Mouse (Mus musculus): ENCODE data around the gene Ajm1. TPM values are rescaled to one million over a fixed set of nuclear protein-coding genes. Genes with fewer than 3 reads are reported as not detected.

The Ajm1 gene
- 32.4 and 41.2 TPM in 2 replicates for polyA plus RNA-seq (2012; rRNA removed)

DNA sequence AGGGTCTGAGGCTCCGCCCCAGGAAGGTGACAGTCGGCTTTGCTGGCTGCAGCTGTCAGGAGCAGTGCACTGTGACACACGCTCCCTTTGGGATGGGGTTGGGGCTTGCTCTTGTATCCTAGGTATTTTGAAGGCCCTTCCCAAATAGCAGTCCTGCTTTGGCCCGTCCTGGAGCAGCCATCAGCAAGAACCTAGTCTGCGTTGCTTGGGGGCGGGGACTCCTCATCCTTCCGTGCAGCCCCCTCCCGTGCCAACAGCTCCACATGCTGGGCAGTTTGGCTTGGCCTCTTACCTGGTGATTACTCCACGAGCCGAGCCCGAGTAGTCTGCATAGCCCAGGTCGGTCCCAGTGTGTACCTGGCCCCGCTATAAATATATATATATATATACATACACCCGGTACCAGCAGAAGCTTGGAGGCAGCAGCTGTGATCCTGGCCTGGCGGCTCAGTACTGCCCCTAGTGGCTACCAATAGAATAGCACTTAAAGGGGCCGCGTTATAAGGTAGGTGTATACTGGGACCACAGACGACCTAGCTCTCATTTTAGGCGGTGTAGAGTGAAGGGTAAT, at the start of gene Ajm1:
Gene Ajm1 (minus strand): TSS at position 464 of the 571 bp plus-strand sequence.

DNA sequence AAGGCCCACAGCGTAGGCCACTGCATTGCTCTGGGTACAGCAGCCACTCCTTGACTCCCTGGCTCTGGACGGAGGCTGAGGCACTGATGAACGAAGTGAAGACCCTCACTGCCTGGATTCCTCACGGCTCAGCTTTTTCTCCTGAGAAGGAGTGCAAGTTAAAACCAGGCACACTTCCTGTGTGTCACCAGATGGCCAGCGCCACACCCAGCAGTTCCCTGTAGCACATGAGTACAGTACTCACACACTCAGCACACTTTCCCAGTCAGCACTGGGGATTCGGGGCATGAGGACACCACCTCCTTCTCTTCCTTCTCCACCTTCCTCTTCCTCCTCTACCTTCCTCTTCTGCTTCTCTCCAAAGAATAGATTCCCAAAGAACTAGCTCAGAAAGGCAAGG, 46.3 kb upstream of the Ajm1 start, which contains the start of gene Fcna:
Gene Fcna (minus strand): TSS at position 220 of the 400 bp plus-strand sequence.

DNA sequence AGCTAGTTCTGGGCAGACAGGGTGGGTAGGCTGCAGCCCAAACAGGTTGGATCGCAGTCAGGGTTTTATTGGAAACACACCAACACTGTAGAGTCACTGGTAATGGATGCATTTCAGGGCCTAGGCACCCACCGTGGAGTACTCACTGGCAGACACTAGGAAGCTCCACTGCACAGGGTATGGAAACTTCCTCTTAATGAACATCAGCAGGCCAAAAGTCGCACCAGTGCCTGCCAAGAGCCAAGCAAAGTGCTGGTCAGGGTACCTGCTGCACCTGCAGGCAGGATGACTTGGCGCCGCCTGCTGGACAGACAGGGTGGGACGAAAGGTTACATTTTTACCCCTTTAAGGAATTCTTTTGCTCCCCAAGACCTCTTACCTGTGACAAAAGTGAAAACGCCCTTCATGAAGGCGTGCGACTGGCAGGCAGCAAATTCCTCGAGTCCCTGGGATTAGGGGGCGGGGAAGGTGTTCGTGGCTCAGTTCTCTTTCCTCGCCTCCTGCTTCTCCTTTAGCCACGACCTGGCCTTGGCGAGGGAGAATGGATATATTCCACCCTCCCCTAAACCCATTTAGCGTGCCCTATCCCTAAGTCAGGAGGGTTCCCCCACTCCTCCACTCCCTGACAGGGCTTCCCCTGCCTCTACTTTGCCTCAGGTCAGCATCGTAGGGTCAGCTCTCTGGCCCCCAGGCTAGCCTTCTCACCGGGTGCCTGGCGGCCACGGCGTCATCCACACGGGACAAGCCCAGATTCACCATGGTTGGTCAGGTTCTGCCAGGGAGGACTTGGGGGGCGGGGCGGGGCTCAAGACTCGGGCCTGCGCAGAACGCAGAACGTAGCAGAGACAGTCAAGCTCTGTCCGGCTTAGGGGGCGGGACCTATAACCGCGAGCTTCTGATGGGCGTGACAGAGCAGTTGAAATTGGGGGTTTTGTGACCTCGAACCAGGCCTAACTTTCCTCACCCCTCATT, 40.0 kb upstream of the Ajm1 start, which contains the start of gene Tmem141:
Gene Tmem141 (minus strand): TSS at position 777 of the 972 bp plus-strand sequence.

DNA sequence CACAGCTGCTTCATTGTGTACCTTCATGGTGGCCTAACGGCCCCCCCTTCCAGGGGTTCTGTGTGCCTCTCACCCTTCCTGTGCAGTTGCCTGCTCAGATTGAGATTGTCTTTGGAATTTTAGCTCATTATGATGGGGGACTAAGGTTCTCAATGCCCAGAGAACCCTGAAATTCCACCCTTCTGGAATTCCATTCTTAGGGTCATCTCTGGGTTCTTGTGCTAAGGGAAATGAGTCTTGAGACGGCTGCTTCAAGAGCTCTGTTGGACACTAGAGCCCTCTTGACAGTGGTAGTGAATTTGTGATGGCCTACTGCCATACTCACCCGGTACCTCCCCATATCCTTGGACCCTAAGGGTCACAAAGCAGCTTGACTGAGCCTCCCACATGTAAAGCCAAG, 36.0 kb upstream of the Ajm1 start, which contains the start of gene Ccdc183:
Gene Ccdc183 (minus strand): TSS at position 101 of the 400 bp plus-strand sequence.

DNA sequence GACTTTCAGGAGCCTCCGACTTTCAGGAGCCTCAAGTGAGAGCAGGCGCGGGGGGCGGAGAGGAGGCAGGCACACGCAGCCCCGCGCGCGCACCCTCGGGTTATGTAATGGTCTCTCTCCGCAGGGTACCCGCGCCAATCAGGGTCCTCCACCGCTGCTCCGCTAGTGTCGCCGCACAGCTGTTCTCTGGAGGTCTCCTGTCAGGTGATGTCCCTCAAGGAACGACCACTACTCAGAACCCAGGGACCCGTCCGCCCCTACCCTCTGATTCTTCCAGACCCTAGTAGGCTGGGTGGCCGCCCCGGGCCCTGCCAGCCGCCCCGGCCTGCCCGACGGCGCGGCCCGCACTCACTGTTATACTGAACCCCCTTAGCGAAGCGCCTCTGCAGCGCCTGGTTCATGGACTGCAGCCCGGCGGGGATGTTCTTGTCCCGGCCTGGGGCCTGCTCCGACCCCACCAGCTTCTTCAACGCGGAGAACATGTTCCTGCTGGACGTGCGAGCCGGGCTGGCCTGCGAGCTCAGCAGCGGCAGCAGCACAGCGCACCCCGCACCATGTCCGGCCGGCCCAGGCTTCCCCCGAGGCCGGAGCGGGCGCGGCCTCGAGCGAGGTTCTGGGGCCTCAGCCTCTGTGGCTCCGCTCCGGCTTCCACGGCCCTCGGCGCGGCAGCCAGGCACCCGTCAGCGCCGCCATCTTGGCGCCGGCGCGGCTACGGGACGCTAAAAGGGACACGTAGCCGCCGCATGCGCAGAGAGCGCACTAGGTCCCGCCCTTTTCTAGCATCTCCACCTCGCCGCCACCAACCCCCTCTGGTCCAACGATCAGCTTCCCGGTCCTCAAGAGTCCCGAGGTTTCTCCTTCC, 26.4 kb upstream of the Ajm1 start, which contains the start of gene Rabl6:
Gene Rabl6 (minus strand): TSS at position 761 of the 862 bp plus-strand sequence.

DNA sequence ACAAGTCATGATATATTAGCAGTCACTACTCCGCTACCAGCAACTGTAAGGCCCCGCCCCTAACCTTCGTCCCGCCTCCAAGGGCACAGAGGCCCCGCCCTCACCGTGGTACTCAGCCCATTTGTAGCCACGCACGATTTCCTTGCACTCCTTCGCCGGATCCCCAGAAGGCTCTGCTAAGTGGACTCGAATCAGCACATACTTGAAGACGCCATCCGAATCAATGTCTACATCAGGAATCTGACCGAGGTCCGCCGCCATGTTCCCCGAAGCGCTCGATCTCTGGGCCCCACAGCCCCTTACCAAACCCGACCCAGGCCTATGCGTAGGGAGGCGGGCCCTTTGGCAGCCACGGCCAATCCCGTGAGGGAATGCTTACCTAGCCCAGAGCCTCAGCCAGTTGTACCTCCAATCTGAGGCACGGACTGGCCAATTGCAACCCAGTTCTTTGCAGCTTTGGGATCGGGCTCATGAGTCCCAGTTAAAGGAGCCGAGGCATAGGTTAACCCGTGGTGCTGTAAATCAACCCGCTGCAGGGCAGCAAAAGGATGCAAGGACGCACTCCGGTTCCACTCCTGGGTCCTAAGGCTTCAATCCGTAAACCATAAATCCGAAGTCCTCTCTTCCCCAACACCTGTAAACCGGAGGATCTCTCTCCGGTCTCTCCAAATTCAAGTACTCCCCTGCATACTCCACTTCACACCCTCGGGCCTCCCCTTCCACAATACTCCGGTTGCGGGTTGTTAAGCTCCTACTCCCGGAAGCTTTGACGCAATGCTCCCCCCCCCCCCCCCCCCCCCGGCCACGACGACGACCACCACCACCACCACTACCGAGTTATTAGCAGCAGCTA, 6.8 kb downstream of the Ajm1 start, which contains the start of the genes Mamdc4 and Phpt1:
Gene Mamdc4 (minus strand): TSS at position 267 of the 853 bp plus-strand sequence.
Gene Phpt1 (minus strand): TSS at position 646 of the 853 bp plus-strand sequence.

DNA sequence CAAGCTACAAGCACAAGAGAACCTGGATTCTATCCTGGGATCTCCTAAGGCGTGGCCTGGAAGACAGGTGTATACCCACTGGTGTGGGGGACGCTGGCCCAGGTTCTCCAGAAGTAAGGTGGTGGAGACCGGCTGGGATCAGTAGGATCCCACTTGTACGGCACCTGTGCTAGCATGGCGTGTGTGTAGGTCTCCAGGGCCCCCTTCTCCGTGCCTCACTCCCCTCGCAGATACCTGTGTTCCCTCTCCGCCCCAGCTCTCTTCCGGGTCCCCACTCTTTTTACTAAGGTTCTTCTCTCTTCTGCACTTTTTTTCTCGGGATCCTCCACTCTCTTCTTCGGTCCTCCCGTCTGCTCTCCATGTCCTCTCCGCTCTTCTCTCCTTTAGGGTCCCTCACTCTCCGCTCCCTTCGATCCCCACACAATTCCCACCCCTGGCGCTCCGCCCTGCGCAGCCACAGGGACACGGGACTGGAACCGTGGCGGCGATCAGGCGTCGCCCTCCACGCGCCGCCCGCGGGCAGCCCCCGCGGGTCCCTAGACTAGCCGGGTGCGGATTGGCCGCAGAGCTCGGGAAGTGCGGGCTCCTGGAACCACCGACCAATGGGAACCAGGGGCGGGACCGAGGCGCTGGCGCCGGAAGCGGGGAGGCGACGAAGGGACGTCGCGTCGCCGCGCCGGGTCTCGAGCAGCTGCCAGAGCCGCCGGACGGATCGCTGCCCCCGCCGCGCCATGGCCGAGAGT, 24.2 kb downstream of the Ajm1 start, which contains the start of gene Edf1:
Gene Edf1 (plus strand): TSS at position 627 of the 743 bp plus-strand sequence.

DNA sequence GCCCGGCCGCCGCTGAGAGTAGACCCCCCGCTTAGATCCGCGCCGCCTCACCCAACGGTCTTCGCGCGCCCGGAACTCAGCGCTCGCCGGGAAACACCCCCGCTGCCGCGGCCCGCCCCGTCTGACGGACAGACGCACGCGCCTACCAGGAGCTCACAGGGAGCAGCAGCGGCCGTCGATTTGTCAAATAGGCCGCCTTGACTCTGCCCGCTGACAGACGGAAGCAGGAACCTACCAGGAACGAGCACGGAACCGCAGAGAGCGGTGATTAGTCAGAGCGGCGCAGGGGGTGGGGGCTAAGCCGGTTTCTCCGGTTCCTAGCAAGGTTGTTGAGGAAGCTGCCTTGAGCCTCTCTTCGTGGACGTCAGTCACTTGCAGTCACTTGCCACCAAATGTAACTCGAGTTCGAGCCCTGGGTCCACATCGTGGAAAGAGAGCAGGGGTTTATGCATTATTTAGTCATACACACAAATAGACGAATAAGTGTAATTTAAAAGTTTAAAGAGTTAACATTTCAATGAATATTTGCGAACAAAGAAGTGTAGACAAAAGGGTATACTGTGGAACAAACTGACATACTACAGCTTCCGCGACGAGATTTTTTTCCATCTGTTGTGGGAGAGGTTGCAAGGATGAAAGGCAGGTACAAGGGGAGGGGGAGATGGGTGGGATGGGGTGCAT, 34.6 kb downstream of the Ajm1 start, which contains the start of gene Traf2:
Gene Traf2 (minus strand): TSS at position 130 of the 681 bp plus-strand sequence.

Other genes with a start within 250 kb of the Ajm1 start
- gene Man1b1, start 249.4 kb downstream of the Ajm1 start, polyA plus RNA-seq (2012; rRNA removed) = 24.1 and 24.3 TPM in 2 replicates
- 40.8 and 43.8 TPM in 2 replicates for gene Dpp7, start 225.4 kb downstream of the Ajm1 start, polyA plus RNA-seq (2012; rRNA removed)
- gene Uap1l1, start 216.1 kb downstream of the Ajm1 start, polyA plus RNA-seq (2012; rRNA removed) = 3.7 and 4.6 TPM in 2 replicates
- 16.3 and 17.1 TPM in 2 replicates for gene Sapcd2, start 209.4 kb downstream of the Ajm1 start, polyA plus RNA-seq (2012; rRNA removed)
- gene Entpd2, start 185.9 kb downstream of the Ajm1 start, polyA plus RNA-seq (2012; rRNA removed) = 9.8 and 11.4 TPM in 2 replicates
- gene Npdc1, start 182.4 kb downstream of the Ajm1 start, polyA plus RNA-seq (2012; rRNA removed) = 549 and 616 TPM in 2 replicates
- gene Fut7, start 158.5 kb downstream of the Ajm1 start, polyA plus RNA-seq (2012; rRNA removed) = 0.20 and 0.26 TPM in 2 replicates
- gene Abca2, start 153.1 kb downstream of the Ajm1 start, polyA plus RNA-seq (2012; rRNA removed) = 42.3 and 48.1 TPM in 2 replicates
- 0.82 and 3.4 TPM in 2 replicates for gene Clic3, start 124.9 kb downstream of the Ajm1 start, polyA plus RNA-seq (2012; rRNA removed)
- 155 and 156 TPM in 2 replicates for gene Paxx, start 120.7 kb downstream of the Ajm1 start, polyA plus RNA-seq (2012; rRNA removed)
- 539 and 800 TPM in 2 replicates for gene Ptgds, start 111.7 kb downstream of the Ajm1 start, polyA plus RNA-seq (2012; rRNA removed)
- gene Lcn12, start 87.8 kb downstream of the Ajm1 start, polyA plus RNA-seq (2012; rRNA removed) = not detected in 2 replicates
- gene Fbxw5, start 81.0 kb downstream of the Ajm1 start, polyA plus RNA-seq (2012; rRNA removed) = 30.0 and 36.6 TPM in 2 replicates
- gene C8g, start 80.0 kb downstream of the Ajm1 start, polyA plus RNA-seq (2012; rRNA removed) = 2.5 and 4.0 TPM in 2 replicates
- gene Traf2, start 34.8 kb downstream of the Ajm1 start, polyA plus RNA-seq (2012; rRNA removed) = 9.5 and 10.1 TPM in 2 replicates
- gene Edf1, start 23.9 kb downstream of the Ajm1 start, polyA plus RNA-seq (2012; rRNA removed) = 200 and 205 TPM in 2 replicates
- 2.7 and 2.8 TPM in 2 replicates for gene Mamdc4, start 6.9 kb downstream of the Ajm1 start, polyA plus RNA-seq (2012; rRNA removed)
- gene Phpt1, start 6.5 kb downstream of the Ajm1 start, polyA plus RNA-seq (2012; rRNA removed) = 149 and 150 TPM in 2 replicates
- gene Rabl6, start 26.8 kb upstream of the Ajm1 start, polyA plus RNA-seq (2012; rRNA removed) = 79.9 and 82.9 TPM in 2 replicates
- gene Ccdc183, start 35.9 kb upstream of the Ajm1 start, polyA plus RNA-seq (2012; rRNA removed) = 0.04 TPM in 1 of 2 replicates, not detected in the other
- gene Tmem141, start 40.2 kb upstream of the Ajm1 start, polyA plus RNA-seq (2012; rRNA removed) = 47.6 and 54.3 TPM in 2 replicates
- 1.3 and 2.2 TPM in 2 replicates for gene Fcna, start 46.3 kb upstream of the Ajm1 start, polyA plus RNA-seq (2012; rRNA removed)
- gene Lcn8, start 71.4 kb upstream of the Ajm1 start, polyA plus RNA-seq (2012; rRNA removed) = not detected in 2 replicates
- not detected in 2 replicates for gene Lcn5, start 76.2 kb upstream of the Ajm1 start, polyA plus RNA-seq (2012; rRNA removed)
- gene Lcn6, start 95.0 kb upstream of the Ajm1 start, polyA plus RNA-seq (2012; rRNA removed) = not detected in 2 replicates
- gene Lcn10, start 101.0 kb upstream of the Ajm1 start, polyA plus RNA-seq (2012; rRNA removed) = not detected in 2 replicates
- gene Obp2a, start 118.3 kb upstream of the Ajm1 start, polyA plus RNA-seq (2012; rRNA removed) = not detected in 2 replicates
- gene Bmyc, start 125.0 kb upstream of the Ajm1 start, polyA plus RNA-seq (2012; rRNA removed) = 64.8 and 76.6 TPM in 2 replicates
- gene Obp2b, start 155.3 kb upstream of the Ajm1 start, polyA plus RNA-seq (2012; rRNA removed) = not detected in 2 replicates
- not detected in 2 replicates for gene Lcn3, start 183.8 kb upstream of the Ajm1 start, polyA plus RNA-seq (2012; rRNA removed)
- not detected in 2 replicates for gene Lcn11, start 195.3 kb upstream of the Ajm1 start, polyA plus RNA-seq (2012; rRNA removed)
- not detected in 2 replicates for gene Gm13539, start 200.5 kb upstream of the Ajm1 start, polyA plus RNA-seq (2012; rRNA removed)
- gene Glt6d1, start 234.1 kb upstream of the Ajm1 start, polyA plus RNA-seq (2012; rRNA removed) = not detected in 2 replicates
- gene Lcn9, start 241.4 kb upstream of the Ajm1 start, polyA plus RNA-seq (2012; rRNA removed) = not detected in 2 replicates